Comparison of ENCODE assay signal across 8 mouse cellular contexts in genomic region chr7:90041565-90042024, GRCm38 (mm10).
DNase-seq lines count a peak whose midpoint lies in the region; ATAC-seq and TF ChIP-seq lines count a peak whose summit lies in the region.

No protein-coding gene starts in this region.

- 38% methylated on average over 5 of the region's 5 CpGs for WGBS in stomach, embryonic 14.5 days

- no peak overlapping the region for H3K4me2 ChIP-seq in stomach, embryonic 14.5 days (replicated peaks; ENCODE audit: low read depth, low read length)

- H3K36me3 ChIP-seq in stomach, embryonic 14.5 days (ENCODE audit: control insufficient read depth, insufficient read depth, low read length) = no peaks in the 10 kb centered on the region

- no peak overlapping the region for H3K9ac ChIP-seq in stomach, embryonic 14.5 days (replicated peaks; ENCODE audit: low read depth, low read length)

- H3K27me3 ChIP-seq in stomach, embryonic 14.5 days (ENCODE audit: control insufficient read depth, insufficient read depth, low read length) = no peaks in the 10 kb centered on the region

- H3K9me3 ChIP-seq in stomach, embryonic 14.5 days (ENCODE audit: control insufficient read depth, low read depth, low read length) = no peaks in the 10 kb centered on the region

- no peak for ATAC-seq in stomach, embryonic 14.5 days (ENCODE audit: insufficient number of reproducible peaks, insufficient read depth, low FRiP score, low read depth)

- H3K4me1 ChIP-seq in embryonic fibroblast, embryonic 13.5 days (ENCODE audit: control insufficient read depth, insufficient read depth, low read length) = 0 out of 2 replicates have a peak, but pooled peaks cover 5% of the 10 kb centered on the region
- H3K4me1 ChIP-seq in stomach, embryonic 14.5 days (ENCODE audit: control insufficient read depth, insufficient read depth, low read length) = peaks cover 17% of the 10 kb centered on the region

- TF ChIP-seq CTCF in embryonic fibroblast, embryonic 13.5 days (IDR thresholded peaks at IDR 0.05; ENCODE audit: borderline replicate concordance, insufficient read depth, low read length) = no peak

- no peak overlapping the region for H3K4me3 ChIP-seq in embryonic fibroblast, embryonic 13.5 days (ENCODE audit: insufficient read depth, low read length)
- H3K4me3 ChIP-seq in stomach, embryonic 14.5 days (ENCODE audit: low read depth, low read length) = no peak overlapping the region

- H3K27ac ChIP-seq in embryonic fibroblast, embryonic 13.5 days (ENCODE audit: insufficient read depth, low read length) = peak overlapping the region; percentile 11
- peak overlapping the region; percentile 56 for H3K27ac ChIP-seq in stomach, embryonic 14.5 days (ENCODE audit: low read length)

- DNase-seq in embryo, embryonic 10 days (ENCODE audit: low spot score) = peak; percentile 28
- no peak for DNase-seq in embryo, embryonic 9.5 days (ENCODE audit: extremely low spot score)
- peak; percentile 72 for DNase-seq in 416B (ENCODE audit: low read depth)
- DNase-seq in kidney, postnatal 14 days = peak; percentile 76
- DNase-seq in urinary bladder, postnatal 10 days (ENCODE audit: low spot score) = no peak
- no peak for DNase-seq in layer of hippocampus, postnatal 25 days (ENCODE audit: extremely low spot score in 1 of 2, low spot score in 1 of 2)

- no peak for TF ChIP-seq POLR2A in embryonic fibroblast, embryonic 13.5 days (IDR thresholded peaks at IDR 0.05; ENCODE audit: low read depth, low read length)

Comparison
In these comparisons a context has a peak if more than half of its experiments do, and no peak if none do; other contexts are left out.
1. DNase-seq: peak in embryo, embryonic 10 days (single experiment), 416B (single experiment) and kidney, postnatal 14 days (single experiment); none in embryo, embryonic 9.5 days (single experiment), urinary bladder, postnatal 10 days (single experiment) and layer of hippocampus, postnatal 25 days (0 of 2).